Mouse (Mus musculus) ES-Bruce4 (cell line): ENCODE measurements at regions not wholly inside any gene's neighbourhood (a gene's known extent, or its start where the extent isn't known, plus 50 kb on each side); places are given as distances from the start of the nearest gene placed in this dataset.

Source experiments
- H3K27ac ChIP-seq: 2 replicates; pipeline ENCODE4 v1.5.1; 2012; ENCODE audit warnings: low read length, inconsistent platforms; ENCODE audit not compliant: insufficient read depth
- H3K27me3 ChIP-seq: 2 replicates; pipeline ENCODE4 v1.6.1; 2012; ENCODE audit warnings: mild to moderate bottlenecking, low read length, inconsistent platforms; ENCODE audit not compliant: control insufficient read depth, poor library complexity, insufficient read depth, severe bottlenecking
- H3K36me3 ChIP-seq: 2 replicates; pipeline ENCODE4 v1.6.1; 2012; ENCODE audit warnings: inconsistent platforms, mild to moderate bottlenecking, low read length, moderate library complexity; ENCODE audit not compliant: control insufficient read depth, poor library complexity, insufficient read depth, severe bottlenecking
- H3K4me1 ChIP-seq: one replicate; pipeline ENCODE4 v1.8.1; 2011; ENCODE audit warnings: low read length; ENCODE audit not compliant: control insufficient read depth, insufficient read depth
- H3K4me3 ChIP-seq: 2 replicates; pipeline ENCODE4 v1.5.1; 2011; ENCODE audit warnings: low read depth, mild to moderate bottlenecking, low read length
- H3K9ac ChIP-seq: 2 replicates; pipeline ENCODE4 v1.6.1; 2012; ENCODE audit warnings: low read depth, mild to moderate bottlenecking, inconsistent platforms; ENCODE audit not compliant: poor library complexity, severe bottlenecking
- H3K9me3 ChIP-seq: replicated peaks from 2 replicates; pipeline ENCODE4 v1.6.1; 2012; ENCODE audit warnings: mild to moderate bottlenecking, low read length, inconsistent platforms; ENCODE audit not compliant: control insufficient read depth, poor library complexity, insufficient read depth, severe bottlenecking
- CTCF ChIP-seq: IDR thresholded peaks from one replicate; pipeline ENCODE4 v1.8.1; 2011; ENCODE audit warnings: low read depth, low read length
- EP300 ChIP-seq: IDR thresholded peaks from 2 replicates; pipeline ENCODE4 v1.6.1; 2011; ENCODE audit warnings: low read depth, low read length; ENCODE audit not compliant: insufficient read depth
- POLR2A ChIP-seq: IDR thresholded peaks from one replicate; pipeline ENCODE4 v1.8.1; 2011; ENCODE audit warnings: low read length; ENCODE audit not compliant: insufficient read depth

DNA sequence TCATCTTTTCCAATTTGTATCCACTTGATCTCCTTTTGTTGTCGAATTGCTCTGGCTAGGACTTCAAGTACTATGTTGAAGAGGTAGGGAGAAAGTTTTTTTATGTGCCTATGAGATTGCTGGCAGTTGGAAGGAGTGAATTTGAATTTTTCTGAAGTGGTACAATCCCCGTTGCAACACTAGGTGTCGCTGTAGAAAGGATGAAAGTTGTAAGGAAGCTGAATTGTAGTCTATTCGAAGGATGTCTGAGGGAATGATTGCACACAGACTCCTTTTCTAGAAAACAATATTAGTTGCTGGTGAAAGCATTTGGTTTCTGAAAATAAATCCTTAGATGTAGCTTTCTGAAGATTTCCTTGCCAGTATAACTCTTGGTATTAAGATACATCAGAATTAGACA lies 54.6 kb upstream of the Selenop start:
- Histone ChIP-seq H3K27me3 (no peaks in the 10 kb centered on the region), H3K9me3 (no peaks in the 10 kb centered on the region), H3K4me3 (no peak overlapping the region), H3K9ac (no peak overlapping the region), H3K27ac (no peak overlapping the region), H3K4me1 (no peaks in the 10 kb centered on the region), H3K36me3 (no peaks in the 10 kb centered on the region)
- TF ChIP-seq POLR2A (no peak), EP300 (no peak), CTCF (no peak)

- H3K27ac ChIP-seq: no peak overlapping the region
- no peaks in the 10 kb centered on the region for H3K27me3 ChIP-seq
- H3K9me3 ChIP-seq: no peaks in the 10 kb centered on the region
- no peaks in the 10 kb centered on the region for H3K4me1 ChIP-seq
- H3K9ac ChIP-seq: no peak overlapping the region
- H3K4me3 ChIP-seq: no peak overlapping the region
- no peak for TF ChIP-seq EP300
- TF ChIP-seq CTCF: no peak
- TF ChIP-seq POLR2A: no peak
- H3K36me3 ChIP-seq: no peaks in the 10 kb centered on the region
Observed at GRCm38 (mm10) chr15:3215201-3215600, 53.1 kb upstream of the Selenop start.
